Mouse (Mus musculus) heart, embryonic 11.5 days (tissue): ENCODE results near the gene Cfap77. TPM values are rescaled to one million over a fixed set of nuclear protein-coding genes. Genes with fewer than 3 reads are reported as not detected.

Experiments
- ATAC-seq: fragments of 200-750 bp; cut with Nextera tagmentation; replicated peaks from 2 replicates; pipeline ENCODE4 v1.8.0; 2017; ENCODE audit warnings: moderate library complexity; ENCODE audit not compliant: insufficient number of reproducible peaks, low FRiP score, low TSS enrichment
- H3K27ac ChIP-seq: fragments of 300-500 bp; sonication (generic); 2 replicates; pipeline ENCODE4 v1.5.1; 2014; ENCODE audit warnings: mild to moderate bottlenecking, low read depth, low read length
- H3K27me3 ChIP-seq: fragments of 300-500 bp; sonication (generic); 2 replicates; pipeline ENCODE4 v1.6.1; 2014; ENCODE audit warnings: mild to moderate bottlenecking, low read length, mixed read lengths; ENCODE audit not compliant: control insufficient read depth, insufficient read depth
- H3K36me3 ChIP-seq: fragments of 300-500 bp; sonication (generic); 2 replicates; pipeline ENCODE4 v1.6.1; 2014; ENCODE audit warnings: mild to moderate bottlenecking, low read length, moderate library complexity, mixed read lengths; ENCODE audit not compliant: control insufficient read depth, insufficient read depth
- H3K4me1 ChIP-seq: fragments of 300-500 bp; sonication (generic); 2 replicates; pipeline ENCODE4 v1.6.1; 2014; ENCODE audit warnings: low read length; ENCODE audit not compliant: control insufficient read depth, insufficient read depth
- H3K4me2 ChIP-seq: fragments of 300-500 bp; sonication (generic); 2 replicates; pipeline ENCODE4 v1.6.1; 2014; ENCODE audit warnings: mild to moderate bottlenecking, moderate library complexity
- H3K4me3 ChIP-seq: fragments of 300-500 bp; sonication (generic); 2 replicates; pipeline ENCODE4 v1.5.1; 2014; ENCODE audit warnings: low read depth, low read length
- H3K9ac ChIP-seq: fragments of 300-500 bp; sonication (generic); 2 replicates; pipeline ENCODE4 v1.6.1; 2014; ENCODE audit warnings: mild to moderate bottlenecking, low read depth, low read length, moderate library complexity
- H3K9me3 ChIP-seq: fragments of 300-500 bp; sonication (generic); replicated peaks from 2 replicates; pipeline ENCODE4 v1.6.1; 2016; ENCODE audit warnings: low read length; ENCODE audit not compliant: control insufficient read depth
- WGBS: fragments of 180-500 bp; shearing (Covaris S2); extraction: QIAGEN DNeasy Blood & Tissue Kit; methylation state at CpG from one replicate; pipeline ENCODE4 v1.1.7; 2014; ENCODE audit not compliant: insufficient replicate concordance; 5-methylcytosine and 5-hydroxymethylcytosine counted together
- polyA plus RNA-seq: library from polyadenylated mRNA; unstranded; fragments of >200 nt; fragmentation: Nextera tagmentation; extraction: Ambion mirVana; gene quantifications from 2 replicates; pipeline ENCODE4 v1.2.1, GENCODE M21; 2014

Gene Cfap77
- polyA plus RNA-seq, 1 experiment from 2014 or later, result 0.31 TPM

DNA sequence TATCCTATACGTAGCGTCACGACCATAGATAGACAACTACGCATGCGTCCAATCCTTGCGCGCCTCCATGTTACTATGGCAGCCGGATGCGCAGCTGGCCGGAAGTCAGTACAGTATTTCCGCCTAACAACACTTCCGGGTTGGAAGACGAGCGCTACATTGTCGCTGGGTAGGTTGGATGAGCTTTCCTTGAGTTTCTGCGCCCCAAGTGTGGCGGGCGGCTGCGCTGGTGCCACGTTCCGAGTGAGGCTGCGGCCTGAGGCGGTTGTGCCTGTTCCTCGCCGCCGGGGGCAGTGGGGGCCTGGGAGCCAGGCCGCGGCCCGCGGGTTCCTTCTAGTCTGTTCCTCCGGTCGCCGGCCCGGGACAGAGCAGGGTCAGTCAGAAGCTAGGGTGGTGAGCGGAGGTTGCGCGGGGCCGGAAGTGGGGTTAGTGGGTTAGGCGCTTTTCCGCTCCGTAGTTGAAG is 5.3 kb upstream of the Cfap77 start, which contains the start of gene Ttf1:
TSS of gene Ttf1 (plus strand) at position 128 of the 463 bp plus-strand sequence.
- Histone ChIP-seq H3K36me3 (no peaks in the 10 kb centered on the region), H3K4me1 (no peaks in the 10 kb centered on the region)
- under 1% methylated on average over 41 of the region's 41 CpGs for WGBS

DNA sequence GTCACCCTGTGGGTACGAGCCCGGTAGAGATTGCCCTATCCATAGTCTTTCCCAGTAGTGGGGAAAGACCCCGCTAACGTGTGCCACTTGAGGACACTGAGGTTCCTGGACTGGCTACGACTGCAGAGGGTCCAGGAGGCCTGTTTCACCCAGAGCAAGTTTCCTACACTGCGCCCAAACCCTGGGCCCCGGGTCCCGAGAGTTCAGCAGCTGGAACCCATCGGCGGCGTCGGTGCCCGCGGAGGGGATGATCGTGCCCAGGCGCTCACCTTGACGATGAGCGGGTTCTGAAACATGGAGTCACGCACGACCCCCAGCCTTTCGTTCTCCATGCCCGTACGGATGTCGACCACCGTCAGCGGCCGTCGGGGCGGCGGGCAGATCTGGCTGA is 326 bp downstream of the Cfap77 start:
- H3K36me3 ChIP-seq, result no peaks in the 10 kb centered on the region
- 0 out of 2 replicates have a peak, but pooled peaks have one; percentile 14 for ATAC-seq
- peak overlapping the region; percentile 71; the same call in 1 of the 2 replicates for H3K9ac ChIP-seq
- peaks cover 7% of the 10 kb centered on the region for H3K4me1 ChIP-seq
- no peak overlapping the region for H3K27ac ChIP-seq
- H3K4me3 ChIP-seq, result peak overlapping the region; percentile 56
- H3K9me3 ChIP-seq, result no peaks in the 10 kb centered on the region
- peaks cover 17% of the 10 kb centered on the region; the same call in 1 of the 2 replicates for H3K27me3 ChIP-seq
- 2% methylated on average over 30 of the region's 30 CpGs for WGBS
- peak overlapping the region; percentile 90 for H3K4me2 ChIP-seq

More for the DNA sequence above, 5.3 kb upstream of the Cfap77 start, which contains the start of gene Ttf1:
- H3K4me3 ChIP-seq, result peak within 1 kb of the TSS; percentile 64
- H3K9me3 ChIP-seq, result no peaks in the 10 kb centered on the region
- peak within 1 kb of the TSS; percentile 66 for H3K9ac ChIP-seq
- ATAC-seq, result peak; percentile 86
- H3K27me3 ChIP-seq, result peaks cover 5% of the 10 kb centered on the region; the same call in 1 of the 2 replicates
- H3K4me2 ChIP-seq, result peak within 1 kb of the TSS; percentile 83
- peak within 1 kb of the TSS; percentile 86 for H3K27ac ChIP-seq

DNA sequence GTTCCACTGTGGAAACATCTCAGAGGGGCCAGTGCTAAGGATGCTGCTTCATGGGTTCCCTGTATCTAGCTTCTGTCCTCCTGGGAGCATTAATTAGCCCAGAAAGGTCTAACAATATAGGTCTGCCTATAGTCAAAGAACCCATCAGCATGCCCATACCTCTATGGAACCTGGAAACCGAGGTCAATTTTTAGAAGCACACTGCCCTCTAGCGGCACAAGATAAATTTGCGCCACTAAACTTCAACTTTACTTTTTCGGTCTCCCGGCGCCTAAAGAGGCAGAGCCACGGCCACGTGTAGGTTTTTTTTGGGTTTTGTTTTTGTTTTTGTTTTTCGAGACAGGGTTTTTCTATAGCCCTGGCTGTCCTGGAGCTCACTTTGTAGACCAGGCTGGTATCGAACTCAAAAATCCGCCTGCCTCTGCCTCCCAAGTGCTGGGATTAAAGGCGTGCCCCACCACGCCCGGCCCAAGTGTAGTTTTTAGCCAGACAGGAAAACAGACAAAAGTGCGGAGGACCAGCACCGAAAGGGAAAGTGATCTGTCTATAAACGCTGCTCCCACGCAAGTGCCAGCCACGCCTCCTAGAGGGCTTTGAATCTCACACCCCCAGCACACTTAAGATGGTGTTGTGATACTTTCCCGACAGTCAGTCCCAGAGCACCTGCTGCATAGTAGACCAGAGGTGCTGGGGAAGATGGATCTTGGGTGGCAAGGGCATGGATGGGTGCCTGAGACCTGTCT is 893 bp downstream of the Cfap77 start:
- 3% methylated on average over 20 of the region's 20 CpGs for WGBS
- Histone ChIP-seq H3K27ac (no peak overlapping the region), H3K27me3 (peaks cover 17% of the 10 kb centered on the region; the same call in 1 of the 2 replicates), H3K9me3 (no peaks in the 10 kb centered on the region), H3K4me2 (peak overlapping the region; percentile 90), H3K4me1 (peaks cover 7% of the 10 kb centered on the region), H3K9ac (no peak overlapping the region), H3K4me3 (peak overlapping the region; percentile 56), H3K36me3 (no peaks in the 10 kb centered on the region)
- 0 out of 2 replicates have a peak, but pooled peaks have one; percentile 18 for ATAC-seq

DNA sequence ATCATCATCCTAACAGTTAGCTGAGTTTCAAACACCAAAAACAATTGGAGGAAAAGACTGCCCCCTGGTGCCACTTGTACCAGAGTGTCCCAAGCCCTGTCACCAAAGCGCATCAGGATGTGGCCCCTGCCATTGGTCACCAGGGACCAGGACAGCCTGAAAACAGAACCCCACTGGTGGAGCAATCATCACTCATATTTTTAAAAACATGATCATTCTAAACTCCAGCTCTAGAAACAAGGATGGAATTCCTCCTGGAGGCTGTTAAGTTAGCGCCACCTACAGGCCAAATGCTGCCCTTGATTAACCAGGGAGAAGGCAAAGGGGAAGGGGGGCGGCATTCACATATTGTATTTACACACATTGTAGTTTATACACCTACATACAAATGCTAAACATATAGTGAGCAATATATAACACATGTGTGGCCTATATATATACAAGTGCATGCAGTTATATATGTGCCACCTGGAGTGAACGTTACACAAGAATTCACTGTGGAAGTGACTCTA is 1.9 kb downstream of the Cfap77 start:
- ATAC-seq, result no peak
- no peak overlapping the region for H3K4me2 ChIP-seq
- H3K9me3 ChIP-seq, result no peaks in the 10 kb centered on the region
- peaks cover 17% of the 10 kb centered on the region; the same call in 1 of the 2 replicates for H3K27me3 ChIP-seq
- no peak overlapping the region for H3K9ac ChIP-seq
- H3K4me3 ChIP-seq, result no peak overlapping the region
- H3K4me1 ChIP-seq, result peaks cover 7% of the 10 kb centered on the region
- 31% methylated on average over 4 of the region's 4 CpGs for WGBS
- H3K36me3 ChIP-seq, result no peaks in the 10 kb centered on the region
- H3K27ac ChIP-seq, result no peak overlapping the region

DNA sequence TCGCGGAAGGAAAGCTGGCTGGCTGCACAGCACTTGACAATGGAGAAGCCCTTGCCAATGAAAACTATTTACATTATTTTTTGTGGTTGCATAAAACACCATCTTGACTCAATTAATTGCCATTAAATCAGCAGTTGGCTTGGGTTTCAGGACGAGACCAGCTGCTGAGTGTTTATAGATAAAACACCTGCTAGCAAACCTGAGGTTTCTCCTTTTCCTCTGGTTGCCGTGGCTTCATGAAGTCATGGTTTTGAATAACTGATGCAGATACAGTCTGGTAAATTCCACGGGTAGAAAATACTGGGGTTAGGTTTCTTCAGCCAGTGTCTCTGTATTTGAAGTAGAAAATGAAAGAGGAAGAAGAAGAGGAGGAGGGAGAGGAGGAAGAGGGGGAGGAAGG is 2.9 kb downstream of the Cfap77 start:
- no peak overlapping the region for H3K27ac ChIP-seq
- H3K4me2 ChIP-seq, result no peak overlapping the region
- H3K27me3 ChIP-seq, result peaks cover 16% of the 10 kb centered on the region; the same call in 1 of the 2 replicates
- H3K4me1 ChIP-seq, result peaks cover 7% of the 10 kb centered on the region
- no peak overlapping the region for H3K9ac ChIP-seq
- WGBS, result 65% methylated on average over 5 of the region's 5 CpGs
- H3K9me3 ChIP-seq, result no peaks in the 10 kb centered on the region
- ATAC-seq, result no peak
- H3K36me3 ChIP-seq, result no peaks in the 10 kb centered on the region
- H3K4me3 ChIP-seq, result no peak overlapping the region

DNA sequence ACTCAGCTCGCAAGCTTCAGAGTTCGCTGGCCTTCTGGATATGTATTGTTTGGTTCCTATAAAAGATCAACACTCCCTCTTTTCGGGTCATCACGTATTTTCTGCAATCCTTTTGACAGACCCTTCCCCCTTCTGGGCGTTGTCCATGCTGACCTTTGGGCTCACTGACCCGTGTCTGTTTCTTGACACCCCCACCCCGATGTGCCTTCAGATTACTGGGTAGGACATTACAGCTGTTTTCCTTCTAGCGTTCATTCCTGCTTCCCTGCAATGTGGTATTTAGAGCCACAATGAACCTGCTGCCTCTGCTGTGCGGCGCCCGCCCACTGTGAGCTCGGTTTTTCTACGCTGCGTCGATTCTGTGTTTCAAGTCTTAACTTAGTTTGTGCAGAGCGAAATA is 8.7 kb downstream of the Cfap77 start:
- Histone ChIP-seq H3K9ac (no peak overlapping the region), H3K4me2 (no peak overlapping the region), H3K4me1 (no peaks in the 10 kb centered on the region), H3K36me3 (no peaks in the 10 kb centered on the region), H3K27ac (no peak overlapping the region), H3K4me3 (no peak overlapping the region), H3K9me3 (no peaks in the 10 kb centered on the region), H3K27me3 (peaks cover 16% of the 10 kb centered on the region)
- ATAC-seq, result no peak
- 63% methylated on average over 16 of the region's 16 CpGs for WGBS

DNA sequence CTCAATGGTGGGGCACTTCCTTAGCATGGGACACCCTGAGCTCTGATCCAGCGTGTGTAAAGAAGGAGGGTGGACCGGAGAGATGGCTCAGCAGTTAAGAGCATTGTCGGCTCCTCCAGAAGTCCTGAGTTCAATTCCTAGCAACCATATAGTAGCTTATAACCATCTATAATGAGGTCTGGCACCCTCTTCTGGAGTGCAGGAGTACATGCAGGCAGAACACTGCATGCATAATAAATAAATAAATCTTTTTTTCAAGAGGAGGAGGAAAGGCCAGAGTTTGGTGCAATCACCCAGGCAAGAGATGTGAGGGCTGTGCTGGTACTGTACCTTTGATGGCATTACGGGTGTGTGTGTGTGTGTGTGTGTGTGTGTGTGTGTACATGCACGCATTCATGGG is 12.7 kb downstream of the Cfap77 start:
- 86% methylated on average over 5 of the region's 5 CpGs for WGBS
- Histone ChIP-seq H3K27me3 (peaks cover 37% of the 10 kb centered on the region), H3K9ac (no peak overlapping the region), H3K4me1 (no peaks in the 10 kb centered on the region), H3K4me2 (no peak overlapping the region), H3K9me3 (no peaks in the 10 kb centered on the region), H3K27ac (no peak overlapping the region), H3K4me3 (no peak overlapping the region), H3K36me3 (no peaks in the 10 kb centered on the region)
- no peak for ATAC-seq

DNA sequence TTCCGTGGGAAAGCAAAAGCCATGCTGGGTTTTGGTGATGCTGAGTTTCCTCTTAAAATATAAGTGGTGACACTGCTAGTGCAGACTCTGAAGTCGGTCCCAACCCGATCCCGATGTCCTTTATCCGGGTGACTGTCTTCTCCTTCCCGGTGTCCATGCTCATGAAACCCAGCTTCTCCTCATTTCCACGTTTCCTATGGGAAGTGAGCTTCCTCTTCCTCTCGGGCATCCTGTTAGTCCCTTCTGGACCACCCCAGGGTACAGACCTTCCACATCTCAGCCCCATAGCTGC is 13.4 kb downstream of the Cfap77 start:
- no peak overlapping the region for H3K4me2 ChIP-seq
- H3K9ac ChIP-seq, result no peak overlapping the region
- H3K9me3 ChIP-seq, result no peaks in the 10 kb centered on the region
- ATAC-seq, result no peak
- peaks cover 37% of the 10 kb centered on the region for H3K27me3 ChIP-seq
- H3K4me1 ChIP-seq, result no peaks in the 10 kb centered on the region
- no peak overlapping the region for H3K27ac ChIP-seq
- WGBS, result 27% methylated on average over 8 of the region's 8 CpGs
- H3K36me3 ChIP-seq, result no peaks in the 10 kb centered on the region
- no peak overlapping the region for H3K4me3 ChIP-seq
